In genomic region chr1:151355994-151356393, GRCm38 (mm10) we compare ENCODE assay signal across 24 mouse cellular contexts. TPM values are rescaled to one million over a fixed set of nuclear protein-coding genes. Genes with fewer than 3 reads are reported as not detected.
DNase-seq lines count a peak whose midpoint lies in the region; ATAC-seq and TF ChIP-seq lines count a peak whose summit lies in the region.
"Had no signal": no experiment of that assay in that cellular context is flagged by ENCODE, and none has a peak within 500 bp of the region (broad histone marks: within the 10 kb centered on the region; RNA-seq: fewer than 3 reads in every experiment).

No protein-coding gene starts in this region.

- peaks cover 28% of the 10 kb centered on the region; the same call in 1 of the 2 replicates for H3K36me3 ChIP-seq in lung, postnatal 0 days (ENCODE audit: insufficient read depth, low read length)
- peaks cover 90% of the 10 kb centered on the region for H3K36me3 ChIP-seq in liver, postnatal 0 days (replicated peaks; ENCODE audit: insufficient read depth, low read length)

- H3K27ac ChIP-seq in lung, postnatal 0 days (ENCODE audit: low read length) = no peak overlapping the region
- no peak overlapping the region for H3K27ac ChIP-seq in liver, postnatal 0 days (ENCODE audit: low read depth)
- H3K27ac ChIP-seq: embryonic facial prominence, embryonic 13.5 days; forebrain, embryonic 12.5 days; heart, adult 2 months; heart, embryonic 15.5 days; hindbrain, embryonic 10.5 days; hindbrain, embryonic 14.5 days had no signal

- no peaks in the 10 kb centered on the region for H3K9me3 ChIP-seq in lung, postnatal 0 days (ENCODE audit: low read length)
- H3K9me3 ChIP-seq in liver, postnatal 0 days (ENCODE audit: low read length) = no peaks in the 10 kb centered on the region
- H3K9me3 ChIP-seq: embryonic facial prominence, embryonic 13.5 days; forebrain, embryonic 12.5 days; G1E; heart, embryonic 15.5 days; hindbrain, embryonic 10.5 days had no signal

- DNase-seq in heart, adult 11 months = peak; percentile 68
- DNase-seq in heart, postnatal 25 days (ENCODE audit: low spot score) = no peak
- DNase-seq in lung, postnatal 0 days (ENCODE audit: low spot score) = no peak
- no peak for DNase-seq in lung, postnatal 10 days
- DNase-seq in liver, postnatal 0 days = peak; percentile 34
- DNase-seq in urinary bladder, postnatal 36 days (ENCODE audit: low spot score in 2 of 2) = no peak
- no peak for DNase-seq in thymus, postnatal 14 days
- DNase-seq: adrenal gland, postnatal 10 days; B cell, adult 2 months; cerebellum, adult 11 months; cerebellum, adult 8-10 months; cerebellum, postnatal 25 days; gastrocnemius, postnatal 10 days; heart, adult 2 months; heart, postnatal 14 days had no signal

- TF ChIP-seq EP300 in lung, postnatal 0 days (IDR thresholded peaks at IDR 0.05) = no peak
- TF ChIP-seq EP300 in liver, postnatal 0 days (IDR thresholded peaks at IDR 0.05; ENCODE audit: low read depth) = no peak

- no peak overlapping the region for H3K9ac ChIP-seq in lung, postnatal 0 days (replicated peaks; ENCODE audit: low read depth)
- no peak overlapping the region for H3K9ac ChIP-seq in liver, postnatal 0 days (replicated peaks)
- H3K9ac ChIP-seq: embryonic facial prominence, embryonic 13.5 days; forebrain, embryonic 12.5 days; heart, embryonic 15.5 days; hindbrain, embryonic 14.5 days had no signal

- H3K4me3 ChIP-seq in lung, postnatal 0 days (ENCODE audit: low read depth, low read length) = no peak overlapping the region
- no peak overlapping the region for H3K4me3 ChIP-seq in liver, postnatal 0 days (ENCODE audit: low read depth, low read length)
- H3K4me3 ChIP-seq: embryonic facial prominence, embryonic 13.5 days; forebrain, embryonic 12.5 days; heart, adult 2 months; heart, embryonic 15.5 days; hindbrain, embryonic 10.5 days had no signal

- no peak overlapping the region for H3K4me2 ChIP-seq in lung, postnatal 0 days (replicated peaks; ENCODE audit: low read depth, low read length)
- H3K4me2 ChIP-seq in liver, postnatal 0 days (ENCODE audit: low read depth, low read length) = no peak overlapping the region
- H3K4me2 ChIP-seq: embryonic facial prominence, embryonic 13.5 days; forebrain, embryonic 12.5 days; heart, embryonic 11.5 days; heart, embryonic 15.5 days; hindbrain, embryonic 14.5 days had no signal

- intact Hi-C loops in heart, postnatal 25 days (cut with DNase I) = no loop called here

- no peak for TF ChIP-seq CTCF in lung, postnatal 0 days (IDR thresholded peaks at IDR 0.05)
- TF ChIP-seq CTCF in liver, postnatal 0 days (IDR thresholded peaks at IDR 0.05; ENCODE audit: low read depth) = no peak

- H3K27me3 ChIP-seq in lung, postnatal 0 days (replicated peaks; ENCODE audit: insufficient read depth, low read length) = no peaks in the 10 kb centered on the region
- H3K27me3 ChIP-seq in liver, postnatal 0 days (ENCODE audit: insufficient read depth, low read length) = no peaks in the 10 kb centered on the region
- H3K27me3 ChIP-seq: embryonic facial prominence, embryonic 13.5 days; forebrain, embryonic 12.5 days; heart, embryonic 15.5 days had no signal

- no peaks in the 10 kb centered on the region for H3K4me1 ChIP-seq in lung, postnatal 0 days (ENCODE audit: insufficient read depth, low read depth, low read length)
- no peaks in the 10 kb centered on the region for H3K4me1 ChIP-seq in liver, postnatal 0 days (ENCODE audit: insufficient read depth)
- H3K4me1 ChIP-seq: embryonic facial prominence, embryonic 13.5 days; forebrain, embryonic 12.5 days; heart, embryonic 15.5 days; hindbrain, embryonic 10.5 days had no signal

- ATAC-seq in lung, postnatal 0 days = peak; percentile 22; the same call in 1 of the 2 replicates
- ATAC-seq in liver, postnatal 0 days = peak; percentile 90
- ATAC-seq: CD4-positive, CD25-positive, alpha-beta regulatory T cell, adult 4 months; forebrain, embryonic 16.5 days had no signal

- WGBS in lung, postnatal 0 days = 81% methylated on average over 5 of the region's 5 CpGs
- WGBS in liver, postnatal 0 days (ENCODE audit: insufficient replicate concordance) = 71% methylated on average over 5 of the region's 5 CpGs

RNA-seq across cellular contexts. Expression of gene Ivns1abp, which starts 11.7 kb away (rescaled TPM):
- 100 to 1,000 TPM; 516 to 557 TPM for total RNA-seq in heart, postnatal 25 days (2021)
- 107 and 117 TPM in 2 replicates for polyA plus RNA-seq in lung, postnatal 0 days (2015; fragmentation: Nextera tagmentation; extraction: Ambion mirVana)
- 58.5 and 68.2 TPM in 2 replicates for polyA plus RNA-seq in liver, postnatal 0 days (2015; fragmentation: Nextera tagmentation; extraction: Ambion mirVana)

Comparison
In these comparisons a context has a peak if more than half of its experiments do, and no peak if none do; other contexts are left out.
1. DNase-seq: peak in heart, adult 11 months (single experiment) and liver, postnatal 0 days (single experiment); none in heart, postnatal 25 days (single experiment), lung, postnatal 0 days (single experiment), lung, postnatal 10 days (single experiment), urinary bladder, postnatal 36 days (0 of 2) and thymus, postnatal 14 days (single experiment).